Mouse (Mus musculus): ENCODE measurements around the gene Polr2b. TPM values are rescaled to one million over a fixed set of nuclear protein-coding genes. Genes with fewer than 3 reads are reported as not detected.

Gene Polr2b
- total and polyA plus RNA-seq, 3 experiments: 58.3 to 178 (median 91.4) TPM

- no peaks in the 10 kb centered on the region for H3K79me2 ChIP-seq (ENCODE audit: control insufficient read depth, insufficient read depth, low read length, poor library complexity)
- peaks cover 0 to 5% of the 10 kb centered on the region in 2 experiments; a peak in 2 of 4 replicates for H3K27me3 ChIP-seq (ENCODE audit: control insufficient read depth in 1 of 2, insufficient read depth in 2 of 2, low read length in 2 of 2)
- H3K9me3 ChIP-seq (replicated peaks; ENCODE audit: insufficient read depth, low read length): no peaks in the 10 kb centered on the region
- no peak overlapping the region for H3K9ac ChIP-seq (ENCODE audit: control insufficient read depth, low read depth, low read length, poor library complexity, severe bottlenecking)
- no peak overlapping the region for H3K4me3 ChIP-seq (ENCODE audit: control insufficient read depth in 1 of 2, insufficient read depth in 1 of 2, low read depth in 2 of 2, low read length in 2 of 2)
- no peak overlapping the region for H3K27ac ChIP-seq (ENCODE audit: control insufficient read depth, low read depth, low read length)
- no peaks in the 10 kb centered on the region for H3K4me1 ChIP-seq (ENCODE audit: control insufficient read depth in 1 of 2, insufficient read depth in 2 of 2, low read length in 2 of 2)
- H3K36me3 ChIP-seq (ENCODE audit: control insufficient read depth in 1 of 2, insufficient read depth in 2 of 2, low read length in 2 of 2): no peaks in the 10 kb centered on the region
- TF ChIP-seq MAFK (IDR thresholded peaks at IDR 0.05; ENCODE audit: borderline replicate concordance, low read depth, low read length) (no peak), POLR2AphosphoS5 (IDR thresholded peaks at IDR 0.05; ENCODE audit: borderline replicate concordance, low read depth, low read length) (no peak), RAD21 (IDR thresholded peaks at IDR 0.05; ENCODE audit: low read depth, low read length) (no peak), MAX (IDR thresholded peaks at IDR 0.05; ENCODE audit: low read length) (no peak), MAZ (IDR thresholded peaks at IDR 0.05; ENCODE audit: low read depth, low read length) (no peak), ZC3H11A (IDR thresholded peaks at IDR 0.05; ENCODE audit: low read depth, low read length) (no peak), POLR2AphosphoS2 (IDR thresholded peaks at IDR 0.05; ENCODE audit: low read length) (no peak), JUND (IDR thresholded peaks at IDR 0.05; ENCODE audit: low read depth, low read length) (no peak), TBP (IDR thresholded peaks at IDR 0.05; ENCODE audit: low read depth, low read length) (no peak), MXI1 (IDR thresholded peaks at IDR 0.05; ENCODE audit: low read depth, low read length) (no peak), CHD1 (IDR thresholded peaks at IDR 0.05; ENCODE audit: low read depth, low read length) (no peak), KAT2A (conservative IDR thresholded peaks at IDR 0.05; ENCODE audit: low read depth, low read length) (no peak), RCOR1 (IDR thresholded peaks at IDR 0.05; ENCODE audit: low read depth, low read length) (no peak), GATA1 (IDR thresholded peaks at IDR 0.05; ENCODE audit: low read depth, low read length) (no peak)
- DNase-seq (ENCODE audit: low read depth, low spot score): no peak
These were observed 59.4 kb downstream of the Polr2b start for GRCm38 (mm10) chr5:77369394-77369793.

GRCm38 (mm10) chr5:77370378-77370892 lies 60.5 kb downstream of the Polr2b start:
- no peak for DNase-seq (ENCODE audit: low read depth, low spot score)
- no peaks in the 10 kb centered on the region for H3K79me2 ChIP-seq (ENCODE audit: control insufficient read depth, insufficient read depth, low read length, poor library complexity)
- peaks cover 0 to 5% of the 10 kb centered on the region in 2 experiments; a peak in 2 of 4 replicates for H3K27me3 ChIP-seq (ENCODE audit: control insufficient read depth in 1 of 2, insufficient read depth in 2 of 2, low read length in 2 of 2)
- no peak overlapping the region for H3K4me3 ChIP-seq (ENCODE audit: control insufficient read depth in 1 of 2, insufficient read depth in 1 of 2, low read depth in 2 of 2, low read length in 2 of 2)
- H3K4me1 ChIP-seq (ENCODE audit: control insufficient read depth in 1 of 2, insufficient read depth in 2 of 2, low read length in 2 of 2): no peaks in the 10 kb centered on the region
- H3K36me3 ChIP-seq (ENCODE audit: control insufficient read depth in 1 of 2, insufficient read depth in 2 of 2, low read length in 2 of 2): no peaks in the 10 kb centered on the region
- H3K27ac ChIP-seq (ENCODE audit: control insufficient read depth, low read depth, low read length): no peak overlapping the region
- H3K9ac ChIP-seq (ENCODE audit: control insufficient read depth, low read depth, low read length, poor library complexity, severe bottlenecking): no peak overlapping the region
- TF ChIP-seq EP300 (IDR thresholded peaks at IDR 0.05; ENCODE audit: low read depth in 1 of 2, low read length in 2 of 2) (no peak), MXI1 (IDR thresholded peaks at IDR 0.05; ENCODE audit: low read depth, low read length) (no peak), ELF1 (IDR thresholded peaks at IDR 0.05; ENCODE audit: low read depth, low read length) (no peak)
- no peaks in the 10 kb centered on the region for H3K9me3 ChIP-seq (replicated peaks; ENCODE audit: insufficient read depth, low read length)
